Mouse (Mus musculus) embryo, embryonic 11 days (tissue): ENCODE measurements around the gene Pxt1.

ENCODE experiments used
- DNase-seq: peaks from one replicate; pipeline ENCODE4 v3.0.0-alpha.2; 2015

The Pxt1 gene

GRCm38 (mm10) chr17:28947011-28947939, 3.6 kb upstream of the Pxt1 start:
- DNase-seq = no peak

DNA sequence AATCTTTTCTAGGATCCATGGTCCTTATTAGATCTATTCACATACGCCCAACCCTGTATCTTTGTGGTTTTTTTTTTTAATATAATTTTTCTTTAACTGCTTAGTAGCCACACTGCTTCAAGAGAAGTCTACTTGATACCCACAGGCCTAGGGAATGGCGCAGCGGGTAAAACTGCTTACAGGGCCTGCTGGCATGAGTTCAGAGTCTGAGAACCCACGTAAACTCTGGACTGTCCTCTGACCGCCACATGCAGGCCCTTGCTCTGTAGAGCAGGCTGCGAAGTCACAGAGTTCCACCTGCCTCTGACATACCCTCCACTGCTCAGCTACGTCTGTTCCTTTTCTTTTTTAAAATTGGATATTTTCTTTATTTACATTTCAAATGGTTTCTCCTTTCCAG, 841 bp upstream of the Pxt1 start:
- DNase-seq = no peak

- DNase-seq = no peak
Measured at GRCm38 (mm10) chr17:28942101-28942500, 1.5 kb downstream of the Pxt1 start.

- no peak for DNase-seq
Measured at GRCm38 (mm10) chr17:28940776-28941555, 2.7 kb downstream of the Pxt1 start.

DNA sequence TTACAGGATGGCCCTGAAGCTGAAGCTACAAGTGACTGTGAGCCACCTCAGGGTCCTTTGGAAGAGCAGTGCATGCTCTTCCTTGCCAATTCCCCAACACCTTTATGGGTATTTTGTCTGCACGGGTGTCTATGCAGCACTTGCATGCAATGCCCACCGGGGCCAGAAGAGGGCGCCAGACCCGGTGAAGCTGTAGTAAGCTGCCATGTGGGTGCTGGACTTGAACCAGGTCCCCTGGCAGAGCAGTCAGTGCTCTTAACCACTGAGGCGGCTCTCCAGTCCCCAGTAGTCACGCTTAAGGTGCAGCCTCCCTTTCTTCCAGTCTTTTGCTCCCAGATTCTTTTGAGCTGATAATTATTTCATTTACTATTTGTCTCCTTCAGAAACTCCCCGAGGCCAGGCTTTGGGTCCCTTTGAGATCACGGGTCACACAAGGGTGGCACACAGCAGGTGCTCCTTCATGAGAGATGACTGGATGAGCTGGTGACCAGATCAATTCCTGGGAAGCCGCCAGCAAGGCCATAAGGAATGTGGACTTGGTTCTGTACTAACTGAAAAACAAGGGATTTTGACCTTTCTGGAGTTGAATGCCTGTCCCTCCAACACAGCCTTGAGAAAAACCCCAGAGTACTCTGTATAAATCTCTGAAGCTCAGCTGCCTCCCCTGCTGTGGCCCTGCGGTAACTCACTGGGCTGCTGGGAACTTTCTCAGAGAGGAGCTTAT, 6.9 kb downstream of the Pxt1 start:
- DNase-seq = no peak

- DNase-seq = no peak
Measured at GRCm38 (mm10) chr17:28936133-28936532, 7.5 kb downstream of the Pxt1 start.

DNA sequence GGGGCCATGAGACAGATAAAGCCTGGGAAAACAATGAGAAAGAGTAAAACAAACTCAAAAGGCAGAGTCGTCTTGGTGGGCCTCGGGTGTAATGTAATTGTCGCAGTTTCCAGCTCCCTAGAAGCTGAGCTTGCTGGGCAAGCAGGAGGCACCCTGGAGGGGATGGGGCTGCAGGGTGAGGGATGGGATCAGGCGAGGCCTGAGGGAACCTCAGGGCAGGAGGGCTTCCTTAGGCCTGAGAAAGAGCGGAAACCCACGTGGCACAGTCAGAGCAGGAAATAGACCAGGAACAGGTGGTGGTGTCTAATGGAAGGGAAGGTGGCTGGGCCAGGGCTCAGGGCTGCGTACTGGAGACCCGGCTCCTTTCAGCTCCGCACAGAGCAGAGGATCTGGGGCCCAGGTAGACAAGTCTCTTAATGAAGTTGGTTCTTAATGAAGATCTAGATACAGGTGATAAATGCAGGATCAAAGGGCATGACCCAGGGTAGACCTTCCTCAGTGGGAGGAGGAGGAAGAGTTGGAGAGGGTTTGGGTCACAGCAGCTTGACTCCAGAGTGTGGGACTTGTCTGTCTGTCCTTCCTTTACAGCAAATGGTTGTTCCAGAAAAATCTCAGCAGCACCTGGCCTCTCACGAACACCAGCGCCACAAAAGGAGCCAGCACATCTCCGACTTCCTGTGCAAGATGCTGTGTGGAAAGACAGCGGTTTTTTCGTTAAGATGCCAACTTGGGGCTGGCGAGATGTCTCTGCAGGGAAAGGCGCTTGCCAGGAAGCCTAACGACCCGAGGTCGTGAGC, 9.3 kb downstream of the Pxt1 start:
- DNase-seq = no peak

- no peak for DNase-seq
Measured at GRCm38 (mm10) chr17:28932274-28932673, 11.4 kb downstream of the Pxt1 start.

GRCm38 (mm10) chr17:28931436-28932211, 12.0 kb downstream of the Pxt1 start:
- no peak for DNase-seq

- peak; percentile 73 for DNase-seq
Measured at GRCm38 (mm10) chr17:28930392-28931074, 13.1 kb downstream of the Pxt1 start.

DNA sequence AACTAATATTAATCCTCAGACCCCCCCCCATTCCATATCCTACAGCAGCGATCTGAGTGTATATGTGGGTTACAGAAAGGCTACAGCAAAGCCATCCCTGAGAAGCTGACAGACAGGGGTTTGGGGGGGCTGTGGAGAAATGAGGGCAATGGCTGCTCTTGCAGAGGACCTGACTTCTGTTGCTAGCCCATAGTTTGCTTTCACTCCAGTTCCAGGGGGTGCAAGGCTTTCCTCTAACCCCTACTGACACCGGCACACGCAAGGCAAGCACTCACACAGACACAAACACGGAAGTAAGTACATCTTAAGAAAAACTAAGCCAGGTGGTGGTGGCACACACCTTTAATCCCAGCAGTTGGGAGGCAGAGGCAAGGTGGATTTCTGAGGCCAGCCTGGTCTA, 14.3 kb downstream of the Pxt1 start:
- no peak for DNase-seq

DNA sequence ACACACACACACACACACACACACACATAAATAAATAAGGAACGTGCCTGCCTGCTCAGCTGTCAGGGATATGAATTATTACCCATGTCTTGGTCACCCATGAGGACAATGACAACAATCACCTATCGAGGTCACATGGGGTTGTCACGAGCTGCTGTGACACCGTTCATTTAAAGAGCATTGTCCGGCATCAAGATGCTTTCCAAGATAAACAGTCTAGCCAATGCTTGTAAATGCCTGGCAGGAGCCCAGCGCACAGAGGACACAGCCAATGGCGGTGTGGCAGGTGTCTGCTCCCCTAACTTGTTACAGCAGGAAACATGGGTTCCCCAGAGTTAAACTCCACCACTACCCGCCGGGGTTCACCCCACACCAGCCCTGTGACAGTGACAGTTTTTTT, 15.6 kb downstream of the Pxt1 start:
- DNase-seq = no peak

DNA sequence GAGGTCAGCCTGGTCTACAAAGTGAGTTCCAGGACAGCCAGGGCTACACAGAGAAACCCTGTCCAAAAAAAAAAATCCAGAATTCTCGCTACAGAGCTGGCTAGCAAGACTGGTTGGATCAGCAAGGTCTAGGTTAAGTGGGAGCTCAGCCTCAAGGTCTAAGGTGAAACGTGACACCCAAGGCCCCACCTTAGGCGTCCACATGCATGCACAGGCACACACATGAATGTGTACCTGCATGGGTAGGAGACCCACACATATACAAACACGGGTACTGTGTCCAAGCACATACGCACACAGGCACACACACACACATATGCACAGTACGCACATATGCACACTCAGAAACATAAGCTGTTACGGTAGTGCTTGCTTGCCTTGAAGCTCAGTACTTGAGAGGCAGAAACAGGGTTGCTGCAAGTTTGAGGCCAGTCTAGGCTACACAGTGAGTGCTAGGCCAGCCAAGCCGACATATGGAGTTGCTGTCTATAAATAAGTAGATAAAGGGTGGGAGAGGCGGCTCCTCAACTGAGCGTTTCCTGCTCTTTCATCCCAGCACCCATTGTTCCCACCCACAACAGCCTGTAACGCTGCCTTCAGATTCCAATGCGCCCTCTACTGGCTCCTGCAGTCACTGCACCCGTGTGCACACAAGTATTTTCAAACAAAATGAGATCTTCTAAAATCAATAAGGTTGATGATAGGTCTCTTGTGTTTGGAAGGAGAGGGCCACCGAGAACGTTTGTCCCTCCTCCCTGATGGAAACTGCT, 16.6 kb downstream of the Pxt1 start:
- peak; percentile 69 for DNase-seq

DNA sequence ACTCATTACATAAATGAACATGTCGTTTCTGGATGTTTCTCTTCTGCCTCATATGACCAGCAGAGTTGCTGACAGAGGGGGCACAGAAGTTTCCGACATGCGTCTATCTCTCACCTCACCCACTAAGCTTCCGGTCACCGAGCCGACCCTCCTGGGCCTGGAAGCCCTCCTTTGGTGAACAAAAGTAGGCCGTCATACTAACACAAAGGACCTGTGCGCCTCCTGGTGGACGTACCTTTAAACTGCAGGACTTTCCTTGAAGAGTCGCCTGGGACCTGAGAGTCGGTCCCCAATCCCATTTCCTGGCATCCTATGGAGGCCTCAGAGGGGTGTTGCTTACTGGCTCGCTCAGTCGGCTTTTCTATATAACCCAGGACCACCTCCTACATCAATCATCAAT, 17.3 kb downstream of the Pxt1 start:
- DNase-seq = peak; percentile 88

DNA sequence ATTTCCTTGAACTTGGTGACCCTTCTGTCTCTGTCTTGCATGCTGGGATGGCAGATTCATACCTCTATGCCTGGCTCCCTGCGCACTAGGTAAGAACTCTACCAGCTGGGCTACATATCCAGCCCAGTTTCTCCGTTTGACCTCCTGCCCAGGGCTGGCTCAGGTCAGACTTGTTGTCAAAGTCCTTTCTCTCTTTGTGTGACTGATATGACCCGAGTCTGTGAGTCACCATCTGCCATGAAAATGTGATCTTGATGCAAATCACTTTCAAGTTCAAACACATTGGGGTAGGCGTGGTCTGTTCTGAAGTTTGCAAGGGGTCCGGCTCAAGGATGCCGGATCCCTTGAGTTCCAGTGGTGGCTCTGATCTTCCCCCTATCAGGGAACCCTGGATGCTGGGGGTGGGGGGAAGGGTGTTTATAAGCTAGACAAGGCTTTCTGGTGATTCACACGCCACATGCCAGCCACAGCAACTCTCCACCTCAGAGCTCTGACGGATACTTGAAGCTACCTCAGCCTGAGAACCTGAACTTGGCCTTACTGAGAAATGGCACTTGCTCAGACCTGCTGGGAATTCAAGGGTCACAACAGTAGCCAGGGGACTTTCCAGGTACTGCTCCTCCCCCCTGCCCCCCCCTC, 18.6 kb downstream of the Pxt1 start:
- DNase-seq = no peak

- DNase-seq = no peak
Measured at GRCm38 (mm10) chr17:28922096-28922495, 21.5 kb downstream of the Pxt1 start.

GRCm38 (mm10) chr17:28921086-28921485, 22.6 kb downstream of the Pxt1 start:
- DNase-seq = no peak

DNA sequence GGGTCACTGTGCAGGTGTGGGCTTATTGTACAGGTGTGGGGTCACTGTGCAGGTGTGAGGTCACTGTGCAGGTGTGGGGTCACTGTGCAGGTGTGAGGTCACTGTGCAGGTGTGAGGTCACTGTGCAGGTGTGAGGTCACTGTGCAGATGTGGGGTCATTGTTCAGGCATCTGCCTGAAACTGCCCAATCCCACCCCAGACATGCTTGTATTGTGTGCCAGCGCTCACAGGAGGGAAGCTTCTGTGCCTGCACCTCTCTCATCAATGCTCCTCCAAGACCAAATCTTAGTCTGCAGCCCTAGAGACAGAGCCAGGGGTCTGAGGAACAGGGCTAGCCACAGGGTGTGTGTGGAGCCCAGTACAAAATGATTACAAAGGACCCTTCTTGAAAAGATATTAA, 27.1 kb downstream of the Pxt1 start:
- no peak for DNase-seq

DNA sequence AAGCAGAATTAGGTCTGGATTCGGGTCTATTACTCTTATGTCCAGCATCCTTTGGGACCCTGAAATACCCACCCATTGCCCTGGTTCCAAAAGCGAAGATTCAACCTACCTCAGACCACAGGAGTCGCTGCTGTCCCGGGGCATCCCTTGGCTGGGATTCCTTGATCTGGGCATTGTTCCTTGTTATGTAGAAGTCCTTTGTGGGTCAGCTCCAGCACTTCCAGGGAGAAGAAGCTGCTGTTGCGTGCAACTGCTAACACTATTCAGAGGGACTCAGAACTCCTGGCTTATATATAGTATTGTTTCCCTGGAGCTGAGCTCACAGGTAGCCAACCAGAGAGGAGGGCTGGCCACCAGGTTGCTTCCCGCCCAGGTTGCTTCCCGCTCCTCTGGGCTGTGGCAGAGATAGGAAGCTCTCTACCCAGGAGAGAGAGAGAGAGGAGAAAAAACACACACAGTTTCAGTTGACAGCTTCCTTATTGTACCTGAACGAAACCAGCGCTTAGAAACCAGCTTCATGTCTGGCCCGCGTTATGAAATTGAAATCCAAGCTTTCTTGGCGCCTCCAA, 28.5 kb downstream of the Pxt1 start, which contains the start of gene 4930539E08Rik:
4930539E08Rik (minus strand) TSS at position 265 of the 569 bp plus-strand sequence.
- no peak for DNase-seq
